Mouse (Mus musculus): Measurements from ENCODE around the gene Col6a6.

The Col6a6 gene

DNA sequence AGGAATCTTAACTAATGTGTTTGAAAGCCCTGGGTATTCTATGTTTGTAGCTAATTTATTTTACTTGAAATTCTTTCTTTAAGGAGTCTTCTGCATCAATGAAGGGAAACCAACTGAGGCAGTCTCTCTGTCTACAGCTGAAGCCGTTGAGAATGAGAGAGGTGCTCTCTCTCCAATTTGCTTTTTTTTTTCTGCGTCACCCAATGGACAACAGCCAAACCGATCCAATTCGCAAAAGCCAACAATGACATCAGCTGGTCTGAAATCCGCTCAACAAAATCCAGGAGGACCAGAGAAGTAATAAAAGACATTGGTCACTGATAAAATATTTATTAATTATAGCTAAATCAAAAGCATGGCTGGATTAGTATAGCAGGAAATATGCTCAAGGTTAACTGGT is 26.5 kb downstream of the Col6a6 start:
- peak; percentile 23 to 59 for DNase-seq (ENCODE audit: low spot score in 2 of 2)

DNA sequence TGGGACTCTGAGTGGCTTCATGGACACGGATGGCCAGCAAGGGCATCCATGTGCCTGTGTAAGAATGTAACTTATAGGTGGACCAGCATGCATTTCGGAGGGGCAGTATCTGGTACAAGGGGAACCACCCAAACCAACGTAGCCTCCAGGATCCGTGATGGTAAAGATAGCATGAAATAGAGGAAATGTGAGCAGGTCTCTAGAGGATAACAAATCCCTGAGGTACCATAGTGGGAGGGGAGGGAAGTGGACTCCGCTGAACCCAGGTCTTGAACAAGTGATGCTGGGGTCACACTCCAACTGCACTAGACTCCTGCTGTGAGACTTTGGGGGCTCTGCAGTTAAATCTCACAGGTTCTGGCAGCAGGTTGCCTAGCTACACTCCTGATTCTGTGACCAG is 27.7 kb downstream of the Col6a6 start:
- DNase-seq (ENCODE audit: low spot score in 2 of 2) = no peak

DNA sequence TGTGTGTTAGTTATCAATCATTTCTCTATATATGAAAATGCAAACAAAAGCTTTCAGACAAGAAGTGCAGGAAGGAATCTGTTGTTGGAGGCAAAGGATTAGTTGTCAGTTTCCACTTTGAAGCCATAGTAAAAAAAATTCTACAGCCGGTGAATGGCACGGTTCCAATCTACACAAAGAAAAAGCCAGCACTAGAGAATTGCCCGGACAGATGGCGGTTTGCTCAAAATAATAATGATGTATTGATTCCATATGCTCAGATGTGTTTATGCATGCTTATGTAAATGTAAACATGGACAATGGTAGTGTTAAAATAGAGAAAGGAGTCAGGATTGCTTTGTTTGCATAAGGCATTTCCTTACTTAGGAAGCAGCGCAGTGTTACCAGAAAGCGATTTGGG is 31.8 kb downstream of the Col6a6 start:
- DNase-seq (ENCODE audit: low spot score in 2 of 2) = no peak

DNA sequence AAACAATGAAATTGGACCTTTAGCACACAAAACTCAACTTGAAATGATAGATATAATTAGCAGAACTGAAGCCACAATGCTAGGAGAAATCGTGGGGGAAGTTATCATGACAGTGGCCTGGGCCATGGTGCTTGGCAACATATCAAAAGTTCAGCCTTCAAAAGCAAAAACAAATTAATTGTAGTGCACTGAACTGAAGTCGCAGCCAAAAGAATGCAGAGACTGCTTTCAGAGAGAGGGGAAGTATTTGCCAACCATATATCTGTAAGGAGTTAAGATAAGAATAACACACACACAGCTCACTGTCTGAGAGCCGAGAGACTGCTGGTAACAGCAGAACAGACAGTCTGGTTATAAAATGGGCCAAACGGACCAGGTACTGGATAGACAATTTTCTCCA is 33.0 kb downstream of the Col6a6 start:
- DNase-seq (ENCODE audit: low spot score in 2 of 2) = no peak

- no peak for DNase-seq (ENCODE audit: low spot score in 2 of 2)
Observed at GRCm38 (mm10) chr9:105791810-105792209, 36.1 kb downstream of the Col6a6 start.

DNA sequence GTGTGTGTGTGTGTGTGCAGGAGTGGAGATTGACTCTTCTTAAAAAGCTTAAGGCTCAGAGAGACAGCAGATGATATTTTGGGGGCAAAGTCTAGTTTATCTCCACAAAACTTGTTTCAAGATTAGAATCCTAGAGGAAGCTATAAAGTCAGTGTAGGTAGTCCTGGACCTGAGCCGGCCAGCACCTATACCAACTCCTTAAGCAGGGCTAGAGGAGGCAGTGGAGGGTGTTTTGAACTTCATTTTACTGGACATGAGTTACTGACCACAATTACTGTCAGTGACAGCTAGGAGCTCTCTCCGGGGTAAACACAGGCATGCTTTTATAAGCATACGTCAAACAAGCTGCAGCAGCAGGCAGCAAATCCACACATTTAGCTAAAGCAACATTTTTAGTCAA is 39.8 kb downstream of the Col6a6 start:
- no peak for DNase-seq (ENCODE audit: low spot score in 2 of 2)

DNA sequence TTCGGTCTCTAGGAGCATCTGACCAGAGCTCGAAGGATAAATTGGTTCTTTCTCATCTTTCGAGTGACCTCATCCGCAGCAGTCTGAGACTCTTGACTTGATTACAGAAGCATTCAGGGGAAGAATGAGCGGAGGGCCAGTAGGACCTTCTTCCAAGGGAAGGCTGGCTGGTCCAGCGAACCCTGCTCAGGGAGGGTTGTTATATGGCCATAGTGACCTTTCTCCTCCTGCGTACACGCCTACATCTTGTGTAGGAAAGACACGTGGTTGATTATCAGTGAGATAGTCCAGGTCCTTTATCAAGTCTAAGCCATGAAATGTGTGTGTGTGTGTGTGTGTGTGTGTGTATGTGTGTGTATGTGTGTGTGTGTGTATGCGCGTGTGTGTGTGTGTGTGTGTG is 40.2 kb downstream of the Col6a6 start:
- DNase-seq (ENCODE audit: low spot score in 2 of 2) = no peak

DNA sequence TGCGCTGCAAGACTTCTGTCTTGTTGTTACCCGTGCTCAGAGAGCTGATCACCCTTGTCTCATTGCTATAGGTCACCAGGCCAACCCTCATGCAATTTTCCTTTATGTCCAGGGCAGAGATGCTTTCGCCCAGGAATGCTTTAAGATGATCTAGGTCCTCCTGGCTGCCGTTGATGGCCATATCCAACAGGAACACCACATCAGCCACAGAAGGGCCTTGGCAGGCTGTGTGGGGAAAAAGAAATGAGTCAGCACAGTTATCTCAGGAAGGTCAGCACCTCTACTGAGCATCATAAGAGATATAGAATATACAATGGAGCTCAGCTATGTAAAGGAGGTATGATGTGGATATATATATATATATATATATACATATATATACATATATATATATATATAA is 43.9 kb downstream of the Col6a6 start:
- DNase-seq (ENCODE audit: low spot score in 2 of 2) = no peak

- DNase-seq (ENCODE audit: low spot score in 2 of 2) = no peak
Observed at GRCm38 (mm10) chr9:105780696-105781095, 47.3 kb downstream of the Col6a6 start.

- no peak for DNase-seq (ENCODE audit: low spot score in 2 of 2)
Observed at GRCm38 (mm10) chr9:105778741-105779140, 49.2 kb downstream of the Col6a6 start.

DNA sequence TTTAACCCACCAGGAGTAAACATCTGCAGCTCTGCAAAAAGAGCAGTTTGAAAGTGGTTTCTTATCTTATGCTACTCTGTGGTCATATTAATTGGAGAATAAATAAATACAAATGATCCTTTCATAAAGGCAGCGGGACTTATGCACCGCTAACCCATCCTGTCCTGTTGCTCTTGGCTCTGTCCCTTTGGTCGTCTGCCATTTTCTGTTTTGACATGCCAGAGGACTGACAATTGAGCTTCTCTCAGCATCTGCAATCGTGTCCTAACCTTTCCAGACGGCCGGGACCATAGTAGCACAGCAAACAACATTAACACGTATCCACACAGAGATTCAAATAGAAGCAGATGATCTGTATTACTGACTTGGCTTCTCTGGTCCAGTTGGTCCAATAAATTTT is 53.1 kb downstream of the Col6a6 start:
- peak; percentile 72 to 78 for DNase-seq (ENCODE audit: low spot score in 2 of 2)

- no peak for DNase-seq (ENCODE audit: low spot score in 2 of 2)
Observed at GRCm38 (mm10) chr9:105774321-105774720, 53.6 kb downstream of the Col6a6 start.

DNA sequence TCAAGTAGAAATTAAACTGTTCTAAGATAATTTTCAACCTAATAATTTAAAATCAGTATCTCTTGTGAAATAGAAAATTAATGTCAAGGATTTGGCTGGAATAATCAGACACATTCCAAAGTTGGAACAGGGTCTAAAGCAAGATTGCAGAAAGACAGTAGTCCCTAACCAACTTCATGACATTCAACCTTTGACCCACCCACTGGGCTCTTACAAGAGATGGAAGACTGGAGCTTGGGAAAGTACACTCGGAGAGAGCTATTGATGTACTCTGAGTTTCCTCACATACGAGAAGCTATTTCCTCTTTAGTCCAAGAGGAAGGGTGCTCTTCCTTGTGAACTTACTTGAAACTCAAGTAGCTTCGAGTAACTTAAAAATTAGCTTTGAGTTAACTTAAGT is 56.6 kb downstream of the Col6a6 start:
- no peak for DNase-seq (ENCODE audit: low spot score in 2 of 2)

DNA sequence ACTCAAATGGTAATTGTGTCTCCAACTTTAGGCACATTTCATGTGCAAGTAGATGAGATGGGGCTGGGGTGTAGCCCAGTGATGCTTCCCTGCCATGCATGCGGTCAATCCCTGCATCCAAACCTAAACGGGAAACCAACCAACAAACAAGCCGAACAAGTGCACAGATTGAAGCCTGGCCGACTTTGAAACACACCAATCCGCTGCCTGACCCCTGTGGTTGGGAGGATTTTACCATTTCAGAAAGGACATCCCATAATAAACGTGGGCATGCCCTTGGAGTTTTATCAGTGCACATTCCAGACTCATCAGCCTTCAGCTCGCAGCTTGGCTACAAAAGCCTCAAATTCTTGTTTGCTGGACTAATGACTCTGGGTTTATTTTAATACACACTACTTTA is 57.3 kb downstream of the Col6a6 start:
- DNase-seq (ENCODE audit: low spot score in 2 of 2) = peak in 1 of 2 experiments; percentile 5

DNA sequence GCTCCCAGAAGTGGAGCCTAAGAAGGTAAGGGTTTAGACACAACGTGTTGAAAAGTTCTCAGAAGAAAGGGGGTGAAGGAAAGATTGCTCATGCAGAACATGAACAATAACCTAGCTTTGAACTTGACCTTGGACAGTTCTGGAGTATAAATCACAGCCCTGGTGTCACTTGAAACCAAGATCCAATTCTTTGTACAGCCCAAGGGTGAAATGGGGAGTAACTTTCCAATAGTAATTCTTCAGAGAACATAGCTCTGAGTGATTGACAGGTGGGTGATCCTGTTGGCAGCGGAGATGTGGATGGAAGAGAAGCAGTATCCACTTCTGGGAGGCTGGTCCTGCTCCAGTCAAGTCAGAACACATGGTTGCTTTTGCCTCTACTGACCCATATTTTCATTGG is 62.1 kb downstream of the Col6a6 start:
- no peak for DNase-seq (ENCODE audit: low spot score in 2 of 2)

DNA sequence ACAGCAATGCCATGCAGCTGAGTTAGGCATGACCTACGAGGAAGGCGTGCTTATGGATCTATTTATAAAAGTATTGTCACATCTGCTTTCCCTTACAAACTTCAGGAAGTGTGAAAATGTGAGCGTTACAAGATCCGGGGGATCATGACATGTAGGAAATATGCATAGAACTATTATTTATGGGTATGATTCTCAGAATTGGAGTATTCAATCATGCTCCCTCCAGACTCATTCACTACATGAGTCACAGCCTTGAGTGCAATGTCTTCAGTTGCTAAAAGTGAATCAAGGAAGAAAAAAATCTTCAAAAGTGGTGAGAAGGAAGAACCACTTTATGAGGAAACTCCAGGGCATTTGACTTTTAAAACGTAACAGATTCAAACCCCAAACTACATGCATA is 63.3 kb downstream of the Col6a6 start:
- no peak for DNase-seq (ENCODE audit: low spot score in 2 of 2)

- DNase-seq (ENCODE audit: low spot score in 2 of 2) = no peak
Observed at GRCm38 (mm10) chr9:105764127-105764526, 63.8 kb downstream of the Col6a6 start.

- no peak for DNase-seq (ENCODE audit: low spot score in 2 of 2)
Observed at GRCm38 (mm10) chr9:105763625-105764024, 64.3 kb downstream of the Col6a6 start.

DNA sequence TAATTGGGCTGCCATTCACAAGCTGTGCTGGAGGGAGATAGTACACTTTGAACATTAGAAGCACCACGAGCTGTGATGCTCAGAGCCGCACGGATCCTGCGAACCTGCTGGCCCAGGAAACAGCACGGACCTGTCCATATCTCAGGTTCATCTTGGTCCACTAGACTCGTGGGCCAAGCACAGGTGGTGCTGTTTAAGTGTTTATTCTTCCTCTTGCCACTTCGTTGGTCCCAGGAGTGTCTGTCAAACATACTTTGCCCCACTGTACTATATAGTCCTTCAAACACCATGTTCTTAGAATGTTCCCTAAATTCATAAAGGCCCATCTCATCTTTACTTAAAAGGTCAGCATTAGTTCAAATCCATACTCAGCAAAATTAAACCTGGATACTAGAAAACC is 65.7 kb downstream of the Col6a6 start:
- no peak for DNase-seq (ENCODE audit: low spot score in 2 of 2)

DNA sequence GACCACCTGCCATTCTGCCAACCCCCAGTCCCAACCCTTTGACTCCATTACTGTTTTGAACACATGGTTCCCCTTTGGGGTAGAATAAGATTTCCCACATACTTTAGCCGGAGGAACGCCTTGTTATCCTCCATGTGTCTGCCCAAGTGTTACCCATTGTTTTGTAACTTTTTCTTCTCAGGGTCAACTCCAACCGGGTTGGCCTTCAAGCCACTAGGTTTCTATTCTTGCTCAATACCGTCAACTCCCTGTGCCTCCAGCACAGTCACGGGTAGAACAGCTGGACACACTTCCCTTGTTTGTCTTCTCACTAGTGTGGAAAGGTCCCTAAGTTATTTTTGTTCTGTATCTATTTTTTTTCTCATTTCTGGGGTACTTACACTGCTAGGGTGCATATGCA is 69.1 kb downstream of the Col6a6 start:
- peak in 1 of 2 experiments; percentile 60 for DNase-seq (ENCODE audit: low spot score in 2 of 2)

GRCm38 (mm10) chr9:105758173-105758765 is 69.7 kb downstream of the Col6a6 start:
- DNase-seq (ENCODE audit: low spot score in 2 of 2) = peak; percentile 40 to 45

- no peak for DNase-seq (ENCODE audit: low spot score in 2 of 2)
Observed at GRCm38 (mm10) chr9:105754256-105754655, 73.7 kb downstream of the Col6a6 start.

DNA sequence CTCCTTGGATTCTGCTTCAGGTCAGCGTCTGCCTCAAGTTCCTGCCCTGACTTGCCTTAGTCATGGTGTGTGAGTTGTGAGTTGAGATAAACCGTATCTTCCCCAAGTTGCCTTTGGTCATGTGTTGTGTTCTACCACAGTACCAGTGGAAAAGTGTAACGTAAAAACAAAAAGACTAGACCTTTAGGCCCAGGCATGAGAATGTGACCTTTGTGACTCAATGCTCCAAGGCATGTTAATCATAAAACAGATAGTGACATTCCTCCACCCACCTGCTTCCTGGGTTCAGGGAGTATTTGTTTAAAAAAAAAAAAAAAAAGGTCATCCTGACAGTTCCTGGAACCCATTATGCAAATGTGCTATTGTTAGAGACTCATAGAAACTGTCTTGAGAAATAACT is 82.1 kb downstream of the Col6a6 start:
- DNase-seq (ENCODE audit: low spot score in 2 of 2) = no peak

DNA sequence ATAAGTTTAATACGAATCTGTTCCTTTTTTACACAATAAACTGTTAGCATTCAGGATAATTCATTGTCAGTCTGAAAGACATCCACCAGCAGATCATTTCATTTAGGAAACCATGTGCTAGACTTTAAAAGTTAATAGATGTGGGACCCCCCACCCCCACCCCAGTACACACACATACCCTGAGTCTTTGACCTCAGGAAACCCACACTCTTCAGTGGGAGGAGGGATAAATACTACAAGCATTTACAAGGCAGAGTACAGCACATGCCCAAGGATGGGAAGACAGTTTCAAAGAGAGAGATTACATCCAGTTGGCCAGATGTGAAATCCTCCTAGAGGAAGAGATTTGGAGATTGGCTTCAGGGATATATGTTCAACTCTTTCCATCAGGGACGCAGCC is 87.5 kb downstream of the Col6a6 start:
- no peak for DNase-seq (ENCODE audit: low spot score in 2 of 2)

Measured in heart, adult 9 months (tissue).